Mouse (Mus musculus): ENCODE data around the gene Klf17. TPM values are rescaled to one million over a fixed set of nuclear protein-coding genes. Genes with fewer than 3 reads are reported as not detected.

Gene Klf17
- total RNA-seq, 2 experiments from 2014 or later, result not detected

Other genes with a start within 250 kb of the Klf17 start
- gene Eri3, start 215.3 kb downstream of the Klf17 start, total RNA-seq (2015; ENCODE audit: low replicate concordance), result 19.1 and 24.3 TPM in 2 replicates
- 0.61 and 5.5 TPM in 2 replicates for gene Eri3, start 215.3 kb downstream of the Klf17 start, total RNA-seq (2017; ENCODE audit: low replicate concordance)
- 10.1 and 13.4 TPM in 2 replicates for gene Dmap1, start 83.4 kb downstream of the Klf17 start, total RNA-seq (2015; ENCODE audit: low replicate concordance)
- 13.6 and 38.2 TPM in 2 replicates for gene Dmap1, start 83.4 kb downstream of the Klf17 start, total RNA-seq (2017; ENCODE audit: low replicate concordance)
- gene Gm12845, start 41.2 kb downstream of the Klf17 start, total RNA-seq (2015; ENCODE audit: low replicate concordance), result not detected in 2 replicates
- gene Gm12845, start 41.2 kb downstream of the Klf17 start, total RNA-seq (2017; ENCODE audit: low replicate concordance), result not detected in 2 replicates
- gene Slc6a9, start 68.9 kb upstream of the Klf17 start, total RNA-seq (2015; ENCODE audit: low replicate concordance), result 273 and 276 TPM in 2 replicates
- 282 and 375 TPM in 2 replicates for gene Slc6a9, start 68.9 kb upstream of the Klf17 start, total RNA-seq (2017; ENCODE audit: low replicate concordance)
- gene Ccdc24, start 106.9 kb upstream of the Klf17 start, total RNA-seq (2015; ENCODE audit: low replicate concordance), result 1.3 TPM in 1 of 2 replicates, not detected in the other
- 0.98 and 17.2 TPM in 2 replicates for gene Ccdc24, start 106.9 kb upstream of the Klf17 start, total RNA-seq (2017; ENCODE audit: low replicate concordance)
- gene B4galt2, start 117.8 kb upstream of the Klf17 start, total RNA-seq (2015; ENCODE audit: low replicate concordance), result not detected in 2 replicates
- gene B4galt2, start 117.8 kb upstream of the Klf17 start, total RNA-seq (2017; ENCODE audit: low replicate concordance), result 0.45 TPM in 1 of 2 replicates, not detected in the other
- gene Atp6v0b, start 121.7 kb upstream of the Klf17 start, total RNA-seq (2015; ENCODE audit: low replicate concordance), result 288 and 327 TPM in 2 replicates
- gene Atp6v0b, start 121.7 kb upstream of the Klf17 start, total RNA-seq (2017; ENCODE audit: low replicate concordance), result 61.0 and 77.4 TPM in 2 replicates
- 0.72 and 0.84 TPM in 2 replicates for gene Dph2, start 126.4 kb upstream of the Klf17 start, total RNA-seq (2015; ENCODE audit: low replicate concordance)
- 1.2 and 5.9 TPM in 2 replicates for gene Dph2, start 126.4 kb upstream of the Klf17 start, total RNA-seq (2017; ENCODE audit: low replicate concordance)
- 10.5 and 19.1 TPM in 2 replicates for gene Ipo13, start 149.4 kb upstream of the Klf17 start, total RNA-seq (2015; ENCODE audit: low replicate concordance)
- gene Ipo13, start 149.4 kb upstream of the Klf17 start, total RNA-seq (2017; ENCODE audit: low replicate concordance), result 14.5 and 17.9 TPM in 2 replicates
- gene Artn, start 164.1 kb upstream of the Klf17 start, total RNA-seq (2015; ENCODE audit: low replicate concordance), result 12.2 and 14.8 TPM in 2 replicates
- 12.0 and 13.0 TPM in 2 replicates for gene Artn, start 164.1 kb upstream of the Klf17 start, total RNA-seq (2017; ENCODE audit: low replicate concordance)